Mouse (Mus musculus) forebrain, embryonic 16.5 days (tissue): ENCODE data around the gene Cd101. TPM values are rescaled to one million over a fixed set of nuclear protein-coding genes. Genes with fewer than 3 reads are reported as not detected.

Experiments used
- ATAC-seq: fragments of 200-750 bp; cut with Nextera tagmentation; 2 replicates; pipeline ENCODE4 v1.8.0; 2017; ENCODE audit warnings: mild to moderate bottlenecking, moderate library complexity
- H3K27ac ChIP-seq: fragments of 300-500 bp; sonication (generic); 2 replicates; pipeline ENCODE4 v1.5.1; 2014; ENCODE audit warnings: low read length, control low read depth
- H3K27me3 ChIP-seq: fragments of 300-500 bp; sonication (generic); replicated peaks from 2 replicates; pipeline ENCODE4 v1.6.1; 2014; ENCODE audit warnings: low read length; ENCODE audit not compliant: control insufficient read depth, insufficient read depth
- H3K36me3 ChIP-seq: fragments of 300-500 bp; sonication (generic); 2 replicates; pipeline ENCODE4 v1.6.1; 2014; ENCODE audit not compliant: control insufficient read depth, insufficient read depth
- H3K4me1 ChIP-seq: fragments of 300-500 bp; sonication (generic); replicated peaks from 2 replicates; pipeline ENCODE4 v1.6.1; 2014; ENCODE audit warnings: low read length; ENCODE audit not compliant: control insufficient read depth, insufficient read depth
- H3K4me2 ChIP-seq: fragments of 300-500 bp; sonication (generic); 2 replicates; pipeline ENCODE4 v1.6.1; 2014; ENCODE audit warnings: mild to moderate bottlenecking, low read length, control low read depth
- H3K4me3 ChIP-seq: fragments of 300-500 bp; sonication (generic); replicated peaks from 2 replicates; pipeline ENCODE4 v1.5.1; 2014; ENCODE audit warnings: mild to moderate bottlenecking, low read length, control low read depth
- H3K9ac ChIP-seq: fragments of 300-500 bp; sonication (generic); replicated peaks from 2 replicates; pipeline ENCODE4 v1.6.1; 2014; ENCODE audit warnings: low read depth, low read length, control low read depth
- H3K9me3 ChIP-seq: fragments of 300-500 bp; sonication (generic); 2 replicates; pipeline ENCODE4 v1.6.1; 2016; ENCODE audit warnings: low read length; ENCODE audit not compliant: control insufficient read depth
- WGBS: fragments of 180-500 bp; shearing (Covaris S2); extraction: QIAGEN DNeasy Blood & Tissue Kit; methylation state at CpG from one replicate; pipeline ENCODE4 v1.1.7; 2014; 5-methylcytosine and 5-hydroxymethylcytosine counted together
- polyA plus RNA-seq: library from polyadenylated mRNA; unstranded; fragments of >200 nt; fragmentation: Nextera tagmentation; extraction: Ambion mirVana; gene quantifications from 2 replicates; pipeline ENCODE4 v1.2.1, GENCODE M21; 2015

The Cd101 gene
- polyA plus RNA-seq, 1 experiment from 2014 or later: not detected

DNA sequence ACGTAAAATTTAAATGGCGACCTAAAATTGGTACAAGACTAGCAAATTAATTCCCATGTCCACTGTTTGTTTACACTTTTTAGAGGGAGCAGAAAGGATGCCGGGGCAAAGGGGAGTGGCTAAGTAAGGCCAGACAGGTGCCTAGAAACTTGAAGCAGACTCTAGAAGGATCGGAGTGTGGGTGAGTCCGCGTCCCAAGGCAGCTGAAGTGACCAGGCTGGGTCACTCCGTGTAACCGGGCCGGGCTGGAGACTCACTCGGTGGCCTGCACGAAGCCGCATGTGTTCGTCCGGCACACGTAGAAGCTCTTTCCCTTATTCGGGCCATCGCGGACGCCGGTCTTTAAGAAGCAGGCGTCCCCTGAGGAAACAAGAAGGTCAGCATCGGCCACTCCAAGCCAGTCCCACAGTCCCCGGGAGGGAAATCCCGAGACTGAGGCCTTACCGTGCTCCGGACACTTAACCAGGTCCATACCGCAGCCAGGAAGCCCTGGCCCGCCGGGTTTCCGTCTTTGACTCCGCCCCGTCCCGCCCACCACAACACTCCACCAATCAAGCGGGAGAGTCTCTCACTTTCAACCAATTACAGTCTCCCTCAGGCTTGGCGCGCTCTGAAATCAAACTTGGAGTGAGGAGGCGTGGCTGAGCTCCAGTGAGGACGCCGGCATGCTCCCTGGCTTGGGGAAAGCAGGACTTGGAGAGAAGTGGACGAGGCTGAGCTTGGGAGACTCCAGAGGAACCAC, 60.0 kb downstream of the Cd101 start, which contains the start of gene Ttf2:
Gene Ttf2 (minus strand): TSS at position 488 of the 742 bp plus-strand sequence.
- H3K4me1 ChIP-seq: peaks cover 10% of the 10 kb centered on the region
- H3K4me3 ChIP-seq: peak within 1 kb of the TSS; percentile 76
- H3K36me3 ChIP-seq: no peaks in the 10 kb centered on the region
- H3K27me3 ChIP-seq: no peaks in the 10 kb centered on the region
- H3K9me3 ChIP-seq: no peaks in the 10 kb centered on the region
- peak within 1 kb of the TSS; percentile 64 for H3K9ac ChIP-seq
- H3K4me2 ChIP-seq: peak within 1 kb of the TSS; percentile 98
- no peak within 1 kb of the TSS for H3K27ac ChIP-seq
- ATAC-seq: peak; percentile 98
- under 1% methylated on average over 40 of the region's 40 CpGs for WGBS

DNA sequence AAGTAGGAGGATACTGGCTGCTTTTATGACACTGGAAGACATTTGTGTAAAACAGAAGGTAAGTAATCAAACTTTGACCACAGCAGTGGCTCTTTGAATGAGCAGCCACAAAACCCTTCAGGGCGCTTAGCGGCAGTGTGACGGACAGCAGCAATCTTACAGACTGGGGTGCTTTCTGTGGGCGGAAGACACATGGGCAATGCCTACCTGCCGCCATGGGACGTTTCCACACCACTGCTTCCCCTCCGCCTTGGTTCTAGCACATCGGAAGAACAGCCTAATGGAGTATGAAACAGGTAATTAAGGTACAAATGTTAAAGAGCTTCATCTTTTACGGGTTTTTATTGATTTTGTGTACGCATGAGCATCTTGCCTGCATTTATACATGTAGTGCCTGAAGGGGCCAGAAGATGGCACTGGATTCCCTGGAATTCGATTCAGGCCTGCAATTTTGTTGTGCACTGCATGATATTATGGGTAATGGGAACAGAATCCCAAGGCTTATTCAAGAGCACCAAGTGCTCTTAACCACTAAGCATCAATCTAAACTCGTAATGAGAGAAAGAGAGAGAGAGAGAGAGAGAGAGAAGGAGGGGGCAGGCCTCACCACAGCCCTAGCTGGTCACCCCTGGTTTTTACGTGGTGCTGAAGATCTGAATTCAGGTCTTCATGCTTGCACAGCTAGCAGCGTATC, 65.4 kb downstream of the Cd101 start:
- H3K4me3 ChIP-seq: no peak overlapping the region
- no peak overlapping the region; the same call in 1 of the 2 replicates for H3K27ac ChIP-seq
- H3K27me3 ChIP-seq: no peaks in the 10 kb centered on the region
- peaks cover 4% of the 10 kb centered on the region for H3K4me1 ChIP-seq
- no peak overlapping the region for H3K9ac ChIP-seq
- H3K4me2 ChIP-seq: no peak overlapping the region
- no peaks in the 10 kb centered on the region for H3K9me3 ChIP-seq
- ATAC-seq: peak; percentile 75
- WGBS: 77% methylated on average over 14 of the region's 14 CpGs
- no peaks in the 10 kb centered on the region for H3K36me3 ChIP-seq

GRCm38 (mm10) chr3:100961501-100961900, 67.9 kb downstream of the Cd101 start:
- Histone ChIP-seq H3K4me3 (no peak overlapping the region), H3K9me3 (no peaks in the 10 kb centered on the region), H3K4me1 (no peaks in the 10 kb centered on the region), H3K9ac (no peak overlapping the region), H3K27ac (no peak overlapping the region), H3K4me2 (no peak overlapping the region), H3K27me3 (no peaks in the 10 kb centered on the region), H3K36me3 (no peaks in the 10 kb centered on the region)
- 87% methylated on average over 7 of the region's 7 CpGs for WGBS
- no peak for ATAC-seq

DNA sequence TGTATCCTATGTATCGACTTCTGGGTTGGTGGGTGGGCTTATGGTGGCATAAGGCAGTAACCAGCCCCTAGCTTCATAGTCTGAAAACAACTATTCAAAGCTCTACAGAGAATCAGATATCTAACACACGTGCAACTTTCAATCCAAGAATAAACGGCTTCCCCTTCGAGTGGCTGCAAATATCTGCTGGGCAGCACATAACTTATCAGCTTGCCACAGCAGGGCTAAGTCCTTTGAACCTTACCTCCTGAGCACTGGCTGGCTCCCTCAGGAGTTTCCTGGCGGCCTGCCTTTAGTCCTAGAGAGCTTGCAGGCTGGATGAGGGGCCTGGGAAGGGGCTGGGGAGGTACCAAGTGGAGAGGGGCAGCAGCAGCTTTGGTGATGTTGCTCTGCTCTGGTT, 68.3 kb downstream of the Cd101 start:
- Histone ChIP-seq H3K27me3 (no peaks in the 10 kb centered on the region), H3K4me3 (no peak overlapping the region), H3K27ac (no peak overlapping the region), H3K9ac (no peak overlapping the region), H3K4me1 (no peaks in the 10 kb centered on the region), H3K4me2 (no peak overlapping the region), H3K9me3 (no peaks in the 10 kb centered on the region), H3K36me3 (no peaks in the 10 kb centered on the region)
- no peak for ATAC-seq
- 91% methylated on average over 5 of the region's 5 CpGs for WGBS

DNA sequence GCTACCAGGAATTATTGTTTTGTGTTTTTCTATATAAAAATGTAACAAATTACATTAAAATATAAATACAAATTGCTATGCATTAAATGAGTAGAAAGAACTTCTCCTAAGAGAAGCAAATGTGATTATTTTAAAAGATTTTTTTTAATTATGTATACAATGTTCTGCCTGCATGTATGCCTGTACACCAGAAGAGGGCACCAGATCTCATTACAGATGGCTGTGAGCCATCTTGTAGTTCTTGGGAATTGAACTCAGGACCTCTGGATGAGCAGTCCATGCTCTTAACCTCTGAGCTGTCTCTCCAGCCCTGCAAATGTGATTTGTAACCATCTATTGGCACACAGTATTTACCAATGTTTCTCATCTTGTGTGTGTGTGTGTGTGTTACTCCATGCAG, 74.7 kb downstream of the Cd101 start:
- Histone ChIP-seq H3K36me3 (no peaks in the 10 kb centered on the region), H3K9me3 (no peaks in the 10 kb centered on the region), H3K4me2 (no peak overlapping the region), H3K4me1 (no peaks in the 10 kb centered on the region), H3K9ac (no peak overlapping the region), H3K4me3 (no peak overlapping the region), H3K27me3 (no peaks in the 10 kb centered on the region), H3K27ac (no peak overlapping the region)
- no peak for ATAC-seq

DNA sequence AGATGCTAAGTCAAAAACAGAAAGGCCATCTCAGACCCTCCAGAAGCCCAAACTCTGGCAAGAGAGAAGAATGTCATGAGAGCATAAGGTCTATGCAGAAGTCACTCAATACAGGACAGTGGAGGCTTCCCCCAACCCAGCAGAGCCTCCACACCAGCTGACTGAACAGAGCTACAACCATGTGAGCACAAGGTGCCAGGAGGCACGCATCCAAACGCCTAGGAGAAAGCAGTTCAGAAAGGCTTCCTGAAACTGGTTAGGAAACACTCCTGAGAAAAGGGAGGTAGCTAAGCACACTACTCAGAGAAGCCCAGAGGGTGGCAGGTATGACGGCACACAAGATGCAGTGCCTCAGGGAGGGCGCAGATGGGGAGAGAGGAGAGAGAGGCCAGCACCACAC, 77.8 kb downstream of the Cd101 start:
- Histone ChIP-seq H3K27ac (no peak overlapping the region), H3K27me3 (no peaks in the 10 kb centered on the region), H3K9ac (no peak overlapping the region), H3K4me3 (no peak overlapping the region), H3K36me3 (0 out of 2 replicates have a peak, but pooled peaks cover 2% of the 10 kb centered on the region), H3K4me2 (no peak overlapping the region), H3K4me1 (no peaks in the 10 kb centered on the region), H3K9me3 (no peaks in the 10 kb centered on the region)
- 93% methylated on average over 4 of the region's 4 CpGs for WGBS
- no peak for ATAC-seq

GRCm38 (mm10) chr3:100947286-100947685, 82.1 kb downstream of the Cd101 start:
- Histone ChIP-seq H3K9ac (no peak overlapping the region), H3K4me1 (no peaks in the 10 kb centered on the region), H3K4me2 (no peak overlapping the region), H3K4me3 (no peak overlapping the region), H3K9me3 (no peaks in the 10 kb centered on the region), H3K36me3 (0 out of 2 replicates have a peak, but pooled peaks cover 2% of the 10 kb centered on the region), H3K27me3 (no peaks in the 10 kb centered on the region), H3K27ac (no peak overlapping the region)
- 90% methylated on average over 8 of the region's 8 CpGs for WGBS
- no peak for ATAC-seq

Other genes with a start within 250 kb of the Cd101 start
- not detected in 2 replicates for gene Vtcn1, start 204.1 kb downstream of the Cd101 start, polyA plus RNA-seq
- 9.1 and 9.4 TPM in 2 replicates for gene Trim45, start 107.4 kb downstream of the Cd101 start, polyA plus RNA-seq
- 6.2 and 7.1 TPM in 2 replicates for gene Ttf2, start 59.9 kb downstream of the Cd101 start, polyA plus RNA-seq
- 3.2 and 3.4 TPM in 2 replicates for gene Ptgfrn, start 80.7 kb upstream of the Cd101 start, polyA plus RNA-seq